Mouse (Mus musculus) MEL (cell line): ENCODE data around the gene Pde8b.

ENCODE experiments used
- CTCF ChIP-seq, 3 experiments: IDR thresholded peaks in 2 of 3; conservative IDR thresholded peaks in 1 of 3; 2 replicates each; pipeline ENCODE4 v1.5.1; 2011 to 2012; ENCODE audit warnings: low read length in 3 of 3, low read depth in 2 of 3, mild to moderate bottlenecking in 2 of 3, improper control_type of control experiment in 1 of 3, inconsistent platforms in 1 of 3, mixed read lengths in 1 of 3, moderate library complexity in 1 of 3; ENCODE audit not compliant: control insufficient read depth in 1 of 3, insufficient read depth in 1 of 3, poor library complexity in 1 of 3, severe bottlenecking in 1 of 3
- EP300 ChIP-seq, 2 experiments: IDR thresholded peaks; 2 replicates each; pipeline ENCODE4 v1.6.1; 2011; ENCODE audit warnings: improper control_type of control experiment in 2 of 2, low read length in 2 of 2, low read depth in 1 of 2, mild to moderate bottlenecking in 1 of 2
- GABPA ChIP-seq: IDR thresholded peaks from 2 replicates; pipeline ENCODE4 v1.6.1; 2012; ENCODE audit warnings: low read depth, mild to moderate bottlenecking, inconsistent platforms, low read length, improper control_type of control experiment, moderate library complexity
- JUND ChIP-seq: IDR thresholded peaks from 2 replicates; pipeline ENCODE4 v1.6.1; 2011; ENCODE audit warnings: low read depth, mild to moderate bottlenecking, improper control_type of control experiment, low read length
- MAX ChIP-seq: IDR thresholded peaks from 2 replicates; pipeline ENCODE4 v1.6.1; 2011; ENCODE audit warnings: low read length, improper control_type of control experiment
- MXI1 ChIP-seq: IDR thresholded peaks from 2 replicates; pipeline ENCODE4 v1.6.1; 2011; ENCODE audit warnings: mild to moderate bottlenecking, low read depth, low read length, improper control_type of control experiment
- POLR2A ChIP-seq, 2 experiments: IDR thresholded peaks; 2 replicates each; pipeline ENCODE4 v1.6.1; 2011 to 2012; ENCODE audit warnings: low read length in 2 of 2, mild to moderate bottlenecking in 2 of 2, control low read depth in 1 of 2, improper control_type of control experiment in 1 of 2, low read depth in 1 of 2, moderate library complexity in 1 of 2; ENCODE audit not compliant: control insufficient read depth in 1 of 2, insufficient read depth in 1 of 2, poor library complexity in 1 of 2
- ZKSCAN1 ChIP-seq: IDR thresholded peaks from 2 replicates; pipeline ENCODE4 v1.6.1; 2012; ENCODE audit warnings: low read depth, mild to moderate bottlenecking, inconsistent platforms, low read length, improper control_type of control experiment, moderate library complexity

GRCm38 (mm10) chr13:95063390-95064017 lies 186.6 kb downstream of the Pde8b start:
- no peak for TF ChIP-seq CTCF (IDR thresholded peaks at IDR 0.05 in 2 of 3, conservative IDR thresholded peaks at IDR 0.05 in 1 of 3; ENCODE audit: control insufficient read depth in 1 of 3, insufficient read depth in 1 of 3, low read depth in 2 of 3, low read length in 3 of 3, poor library complexity in 1 of 3, severe bottlenecking in 1 of 3)
- no peak for TF ChIP-seq POLR2A (IDR thresholded peaks at IDR 0.05; ENCODE audit: control insufficient read depth in 1 of 2, insufficient read depth in 1 of 2, low read depth in 1 of 2, low read length in 2 of 2, poor library complexity in 1 of 2)
- no peak for TF ChIP-seq MAX
- TF ChIP-seq ZKSCAN1: no peak
- TF ChIP-seq GABPA: no peak
- no peak for TF ChIP-seq JUND
- TF ChIP-seq MXI1: no peak
- no peak for TF ChIP-seq EP300 (IDR thresholded peaks at IDR 0.05; ENCODE audit: low read depth in 1 of 2, low read length in 2 of 2)
